Mouse (Mus musculus): ENCODE results near the gene Slc16a10.

The Slc16a10 gene

GRCm38 (mm10) chr10:40147325-40148059, 5.4 kb upstream of the Slc16a10 start:
- DNase-seq, result no peak

- no peak for DNase-seq
These were observed 4.4 kb upstream of the Slc16a10 start for GRCm38 (mm10) chr10:40146451-40146850.

- DNase-seq, result no peak
These were observed 2.8 kb upstream of the Slc16a10 start for GRCm38 (mm10) chr10:40144815-40145214.

GRCm38 (mm10) chr10:40141016-40141851, 824 bp downstream of the Slc16a10 start:
- DNase-seq, result peak; percentile 52

GRCm38 (mm10) chr10:40139646-40140045, 2.4 kb downstream of the Slc16a10 start:
- no peak for DNase-seq

GRCm38 (mm10) chr10:40135807-40136778, 6.0 kb downstream of the Slc16a10 start:
- no peak for DNase-seq

GRCm38 (mm10) chr10:40134906-40135305, 7.2 kb downstream of the Slc16a10 start:
- no peak for DNase-seq

- DNase-seq, result no peak
These were observed 8.4 kb downstream of the Slc16a10 start for GRCm38 (mm10) chr10:40133636-40134035.

GRCm38 (mm10) chr10:40131690-40132418, 10.2 kb downstream of the Slc16a10 start:
- DNase-seq, result no peak

GRCm38 (mm10) chr10:40130126-40130525, 11.9 kb downstream of the Slc16a10 start:
- no peak for DNase-seq

GRCm38 (mm10) chr10:40129134-40129533, 12.9 kb downstream of the Slc16a10 start:
- no peak for DNase-seq

GRCm38 (mm10) chr10:40128497-40128896, 13.6 kb downstream of the Slc16a10 start:
- no peak for DNase-seq

GRCm38 (mm10) chr10:40125200-40125599, 16.9 kb downstream of the Slc16a10 start:
- DNase-seq, result no peak

GRCm38 (mm10) chr10:40124570-40124969, 17.5 kb downstream of the Slc16a10 start:
- DNase-seq, result no peak

GRCm38 (mm10) chr10:40124096-40124495, 18.0 kb downstream of the Slc16a10 start:
- no peak for DNase-seq

GRCm38 (mm10) chr10:40119466-40119865, 22.6 kb downstream of the Slc16a10 start:
- DNase-seq, result no peak

GRCm38 (mm10) chr10:40118743-40119387, 23.2 kb downstream of the Slc16a10 start:
- no peak for DNase-seq

- DNase-seq, result no peak
These were observed 28.5 kb downstream of the Slc16a10 start for GRCm38 (mm10) chr10:40113517-40114085.

- DNase-seq, result no peak
These were observed 29.8 kb downstream of the Slc16a10 start for GRCm38 (mm10) chr10:40112256-40112655.

- DNase-seq, result no peak
These were observed 32.5 kb downstream of the Slc16a10 start for GRCm38 (mm10) chr10:40109520-40109919.

- no peak for DNase-seq
These were observed 33.1 kb downstream of the Slc16a10 start for GRCm38 (mm10) chr10:40108992-40109391.

All from cerebellum, adult 11-12 months (tissue).